Mouse (Mus musculus): ENCODE measurements around the gene Pla2g15. TPM values are rescaled to one million over a fixed set of nuclear protein-coding genes. Genes with fewer than 3 reads are reported as not detected.

Gene Pla2g15
- polyA plus RNA-seq, 1 experiment = 16.9 TPM

DNA sequence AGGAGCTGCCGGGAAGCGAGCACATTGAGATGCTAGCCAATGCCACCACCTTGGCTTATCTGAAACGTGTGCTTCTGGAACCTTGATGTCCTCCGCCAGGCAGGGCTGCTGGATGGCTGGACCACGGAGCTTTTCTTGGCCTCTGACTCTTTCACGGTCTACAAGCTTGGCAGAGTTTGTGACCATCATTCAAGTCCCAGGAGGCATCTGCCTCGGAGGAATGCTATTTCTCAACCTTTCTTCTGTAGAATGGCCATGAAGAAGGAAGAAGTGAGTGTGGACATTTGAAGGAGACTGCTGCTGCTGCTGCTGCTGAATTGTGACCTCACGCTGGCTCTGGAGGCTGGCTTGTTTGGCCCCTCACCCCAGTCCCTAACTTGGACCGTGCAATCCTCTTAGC is 13.1 kb downstream of the Pla2g15 start:
- Histone ChIP-seq H3K36me3 (replicated peaks; ENCODE audit: low read length) (peaks cover 82% of the 10 kb centered on the region), H3K9me3 (no peaks in the 10 kb centered on the region), H3K4me3 (replicated peaks) (no peak overlapping the region), H3K27me3 (replicated peaks) (no peaks in the 10 kb centered on the region), H3K4me1 (peaks cover 53% of the 10 kb centered on the region)
- TF ChIP-seq GATA1 (IDR thresholded peaks at IDR 0.05; ENCODE audit: borderline replicate concordance, low read length) = no peak
- TF ChIP-seq FLI1 (IDR thresholded peaks at IDR 0.05; ENCODE audit: low read length) = no peak

DNA sequence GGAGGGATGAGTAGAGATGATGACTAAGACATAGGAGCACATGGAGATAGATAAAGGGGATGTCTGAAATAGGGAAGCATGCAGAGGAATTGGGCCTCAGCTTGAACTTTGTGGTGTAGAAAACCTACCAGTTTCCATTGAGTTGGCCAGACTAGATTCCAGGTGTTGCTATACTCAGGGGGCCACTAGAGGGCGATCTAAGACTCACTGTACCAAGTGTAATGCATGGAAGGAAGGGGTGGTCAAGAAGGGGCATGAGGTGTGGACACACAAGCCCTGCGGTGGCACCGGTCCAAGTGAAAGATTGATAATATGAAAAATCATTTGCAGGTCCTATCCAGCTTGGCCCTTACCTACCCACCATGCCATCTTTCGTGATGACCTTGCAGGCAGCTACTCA is 15.3 kb downstream of the Pla2g15 start:
- Histone ChIP-seq H3K9me3 (no peaks in the 10 kb centered on the region), H3K4me3 (replicated peaks) (no peak overlapping the region), H3K27me3 (replicated peaks) (no peaks in the 10 kb centered on the region), H3K4me1 (peaks cover 68% of the 10 kb centered on the region), H3K36me3 (replicated peaks; ENCODE audit: low read length) (peaks cover 60% of the 10 kb centered on the region)
- TF ChIP-seq FLI1 (IDR thresholded peaks at IDR 0.05; ENCODE audit: low read length) (no peak), GATA1 (IDR thresholded peaks at IDR 0.05; ENCODE audit: borderline replicate concordance, low read length) (no peak)

- Histone ChIP-seq H3K9me3 (no peaks in the 10 kb centered on the region), H3K4me3 (replicated peaks) (peak within 1 kb of the TSS; percentile 99), H3K4me1 (peaks cover 47% of the 10 kb centered on the region), H3K27me3 (replicated peaks) (no peaks in the 10 kb centered on the region), H3K36me3 (replicated peaks; ENCODE audit: low read length) (peaks cover 30% of the 10 kb centered on the region)
- TF ChIP-seq GATA1 (IDR thresholded peaks at IDR 0.05; ENCODE audit: borderline replicate concordance, low read length) (no peak), FLI1 (IDR thresholded peaks at IDR 0.05; ENCODE audit: low read length) (no peak)
These were observed 18.3 kb downstream of the Pla2g15 start, which contains the start of gene Slc7a6 for GRCm38 (mm10) chr8:106168356-106169016. Gene Slc7a6, plus strand, starts transcription at chr8:106168857.

DNA sequence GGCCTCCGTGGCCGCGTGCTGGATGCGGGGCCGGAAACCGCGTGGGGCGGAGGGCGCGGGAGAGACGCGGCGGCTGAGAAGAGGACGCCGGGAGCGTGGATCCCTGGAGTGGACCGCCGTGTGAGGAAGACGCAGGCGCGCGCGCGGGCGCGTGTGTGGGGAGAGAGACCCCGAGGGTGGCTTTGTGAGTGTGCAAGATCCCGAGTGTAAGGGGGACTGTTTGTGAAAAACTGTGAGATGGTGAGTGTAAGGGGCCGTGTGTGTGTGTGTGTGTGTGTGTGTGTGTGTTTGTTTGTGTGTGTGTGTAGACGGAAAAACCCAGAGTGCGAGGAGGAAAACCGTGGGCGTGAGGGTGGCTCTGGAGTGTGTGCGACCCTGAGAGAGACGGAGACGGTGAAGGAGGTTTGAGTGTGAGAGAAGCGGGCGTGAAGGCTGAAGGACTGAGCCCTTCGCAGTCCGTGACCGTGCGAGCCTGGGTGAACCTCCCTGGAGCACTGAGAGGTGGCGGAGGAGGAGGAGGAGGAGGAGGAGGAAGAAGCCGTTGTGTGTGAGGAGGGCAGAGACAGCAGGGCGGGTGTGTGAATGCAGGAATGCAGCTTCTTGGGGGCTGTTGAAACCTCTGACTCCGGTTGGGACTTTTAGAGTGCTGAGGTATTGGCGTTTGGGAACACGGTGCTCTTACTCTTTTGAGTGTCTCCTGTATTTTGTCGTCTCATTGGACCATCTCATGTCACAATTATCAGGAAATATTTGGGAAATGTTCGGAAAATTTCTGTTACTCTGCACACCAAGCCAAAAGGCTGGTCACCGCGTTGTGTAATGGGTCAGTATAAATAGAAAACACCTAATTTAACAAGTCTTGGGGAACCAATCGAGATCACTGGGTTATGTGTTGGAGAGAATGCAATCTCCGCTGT is 19.1 kb downstream of the Pla2g15 start:
- TF ChIP-seq FLI1 (IDR thresholded peaks at IDR 0.05; ENCODE audit: low read length) (no peak), GATA1 (IDR thresholded peaks at IDR 0.05; ENCODE audit: borderline replicate concordance, low read length) (no peak)
- H3K27me3 ChIP-seq (replicated peaks) = no peaks in the 10 kb centered on the region

DNA sequence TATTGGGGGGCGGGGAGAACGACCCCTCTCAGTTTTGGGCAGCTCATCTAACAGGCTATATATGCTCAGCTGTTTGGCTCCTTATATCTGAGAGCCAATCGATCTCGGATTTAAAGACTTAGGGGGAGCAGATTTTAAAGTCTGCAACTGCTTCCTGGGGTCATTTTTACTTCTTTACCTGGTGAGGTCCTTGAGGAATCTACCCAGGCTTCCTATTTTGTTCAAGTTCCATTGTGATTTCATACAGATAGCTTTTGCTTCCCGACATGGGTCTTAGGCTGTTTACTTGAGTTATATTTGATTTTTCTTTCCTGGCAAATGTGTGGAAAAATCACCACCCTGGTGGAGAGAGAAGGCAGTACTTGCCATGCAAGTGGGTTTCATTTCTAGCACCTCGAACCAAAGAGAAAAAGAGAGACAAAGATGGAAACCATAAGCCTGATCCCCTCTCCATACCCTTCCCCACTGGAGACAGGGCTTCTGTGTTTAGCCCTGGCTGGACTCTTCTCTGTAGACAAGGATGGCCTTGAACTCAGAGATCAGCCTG is 19.8 kb downstream of the Pla2g15 start:
- Histone ChIP-seq H3K4me3 (replicated peaks) (peak overlapping the region; percentile 99), H3K4me1 (peaks cover 45% of the 10 kb centered on the region), H3K9me3 (no peaks in the 10 kb centered on the region), H3K36me3 (replicated peaks; ENCODE audit: low read length) (peaks cover 16% of the 10 kb centered on the region), H3K27me3 (replicated peaks) (no peaks in the 10 kb centered on the region)
- TF ChIP-seq GATA1 (IDR thresholded peaks at IDR 0.05; ENCODE audit: borderline replicate concordance, low read length) (no peak), FLI1 (IDR thresholded peaks at IDR 0.05; ENCODE audit: low read length) (no peak)

More for the DNA sequence above, 19.1 kb downstream of the Pla2g15 start:
- peak overlapping the region; percentile 99 for H3K4me3 ChIP-seq (replicated peaks)
- H3K4me1 ChIP-seq = peaks cover 45% of the 10 kb centered on the region
- peaks cover 22% of the 10 kb centered on the region for H3K36me3 ChIP-seq (replicated peaks; ENCODE audit: low read length)
- H3K9me3 ChIP-seq = no peaks in the 10 kb centered on the region

DNA sequence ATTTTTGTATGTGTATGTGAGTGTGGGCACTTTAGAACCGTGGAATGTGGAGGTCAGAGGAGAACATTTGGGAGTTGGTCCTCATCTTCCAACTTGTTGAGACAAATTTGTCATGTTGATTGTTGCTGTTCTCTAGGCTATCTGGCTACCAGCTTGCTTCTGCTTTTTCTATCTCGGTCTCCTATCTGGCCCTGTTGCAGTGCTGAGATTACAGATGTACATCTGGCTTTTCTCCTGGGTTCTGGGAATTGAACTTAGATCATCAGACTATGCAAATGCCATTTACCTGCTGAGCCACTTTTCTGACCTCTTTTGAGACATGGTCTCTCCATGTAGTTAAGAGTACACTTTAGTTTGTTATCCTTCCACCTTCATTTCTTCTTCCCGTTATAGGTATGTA is 23.4 kb downstream of the Pla2g15 start:
- peaks cover 2% of the 10 kb centered on the region for H3K36me3 ChIP-seq (replicated peaks; ENCODE audit: low read length)
- H3K4me3 ChIP-seq (replicated peaks) = no peak overlapping the region
- no peaks in the 10 kb centered on the region for H3K9me3 ChIP-seq
- H3K4me1 ChIP-seq = peaks cover 30% of the 10 kb centered on the region
- H3K27me3 ChIP-seq (replicated peaks) = no peaks in the 10 kb centered on the region
- TF ChIP-seq FLI1 (IDR thresholded peaks at IDR 0.05; ENCODE audit: low read length) (no peak), GATA1 (IDR thresholded peaks at IDR 0.05; ENCODE audit: borderline replicate concordance, low read length) (no peak)

GRCm38 (mm10) chr8:106176891-106177290 is 26.7 kb downstream of the Pla2g15 start:
- TF ChIP-seq GATA1 (IDR thresholded peaks at IDR 0.05; ENCODE audit: borderline replicate concordance, low read length) (no peak), FLI1 (IDR thresholded peaks at IDR 0.05; ENCODE audit: low read length) (no peak)
- Histone ChIP-seq H3K36me3 (replicated peaks; ENCODE audit: low read length) (peaks cover 26% of the 10 kb centered on the region), H3K9me3 (no peaks in the 10 kb centered on the region), H3K27me3 (replicated peaks) (no peaks in the 10 kb centered on the region), H3K4me3 (replicated peaks) (no peak overlapping the region), H3K4me1 (peaks cover 21% of the 10 kb centered on the region; the same call in 1 of the 2 replicates)

GRCm38 (mm10) chr8:106177594-106177993 is 27.4 kb downstream of the Pla2g15 start:
- TF ChIP-seq GATA1 (IDR thresholded peaks at IDR 0.05; ENCODE audit: borderline replicate concordance, low read length) = no peak
- TF ChIP-seq FLI1 (IDR thresholded peaks at IDR 0.05; ENCODE audit: low read length) = no peak
- peaks cover 32% of the 10 kb centered on the region for H3K36me3 ChIP-seq (replicated peaks; ENCODE audit: low read length)
- no peaks in the 10 kb centered on the region for H3K27me3 ChIP-seq (replicated peaks)
- no peak overlapping the region for H3K4me3 ChIP-seq (replicated peaks)
- no peaks in the 10 kb centered on the region for H3K9me3 ChIP-seq
- H3K4me1 ChIP-seq = peaks cover 19% of the 10 kb centered on the region

DNA sequence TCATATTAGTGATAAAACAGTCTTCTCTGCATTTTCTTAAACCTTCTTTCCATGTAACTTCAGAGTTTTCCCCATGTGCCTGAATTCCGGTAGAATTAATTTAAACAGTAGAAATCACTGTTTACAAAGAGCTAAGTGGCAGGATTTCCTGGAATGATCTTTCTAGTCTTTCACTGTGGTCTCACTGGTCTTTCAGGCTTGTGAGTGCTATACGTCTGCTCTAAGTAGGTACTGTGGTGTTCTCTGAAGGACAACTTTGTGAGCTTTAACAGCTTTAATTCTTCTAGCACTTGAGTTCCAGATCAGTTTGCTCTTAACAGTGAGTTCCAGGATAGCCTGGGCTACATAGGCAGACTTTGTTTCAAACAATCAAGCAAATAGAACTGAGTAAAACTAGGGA is 28.2 kb downstream of the Pla2g15 start:
- H3K36me3 ChIP-seq (replicated peaks; ENCODE audit: low read length) = peaks cover 41% of the 10 kb centered on the region
- no peaks in the 10 kb centered on the region for H3K9me3 ChIP-seq
- TF ChIP-seq GATA1 (IDR thresholded peaks at IDR 0.05; ENCODE audit: borderline replicate concordance, low read length) (no peak), FLI1 (IDR thresholded peaks at IDR 0.05; ENCODE audit: low read length) (no peak)
- H3K27me3 ChIP-seq (replicated peaks) = no peaks in the 10 kb centered on the region
- peaks cover 27% of the 10 kb centered on the region for H3K4me1 ChIP-seq
- H3K4me3 ChIP-seq (replicated peaks) = no peak overlapping the region
